Mouse (Mus musculus): ENCODE measurements around the gene Col6a6. TPM values are rescaled to one million over a fixed set of nuclear protein-coding genes. Genes with fewer than 3 reads are reported as not detected.
A peak's percentile ranks its signal among the peaks of the same experiment; 100 is the strongest.

Col6a6 gene
- polyA plus RNA-seq, 1 experiment from 2014 or later, result 0.41 TPM

GRCm38 (mm10) chr9:105696818-105697564 lies 131.0 kb downstream of the Col6a6 start:
- H3K4me1 ChIP-seq, result peaks cover 17% of the 10 kb centered on the region
- H3K27ac ChIP-seq, result no peak overlapping the region
- no peaks in the 10 kb centered on the region for H3K9me3 ChIP-seq
- no peak for ATAC-seq (ENCODE audit: insufficient number of reproducible peaks, insufficient read depth, low FRiP score, low TSS enrichment, low read depth)
- no peak overlapping the region for H3K4me2 ChIP-seq
- H3K9ac ChIP-seq, result no peak overlapping the region
- no peaks in the 10 kb centered on the region; the same call in 1 of the 2 replicates for H3K27me3 ChIP-seq
- no peak overlapping the region for H3K4me3 ChIP-seq
- no peaks in the 10 kb centered on the region for H3K36me3 ChIP-seq
- WGBS, result 85% methylated on average over 7 of the region's 7 CpGs

- H3K27ac ChIP-seq, result no peak overlapping the region
- H3K27me3 ChIP-seq, result no peaks in the 10 kb centered on the region
- no peak overlapping the region for H3K4me2 ChIP-seq
- no peak overlapping the region for H3K9ac ChIP-seq
- H3K4me3 ChIP-seq, result no peak overlapping the region
- 3% methylated on average over 5 of the region's 5 CpGs for whole genome bisulfite sequencing
- ATAC-seq (ENCODE audit: insufficient number of reproducible peaks, insufficient read depth, low FRiP score, low TSS enrichment, low read depth), result no peak
- H3K9me3 ChIP-seq, result no peaks in the 10 kb centered on the region
- H3K36me3 ChIP-seq, result peaks cover 8% of the 10 kb centered on the region
- H3K4me1 ChIP-seq, result peaks cover 12% of the 10 kb centered on the region
Observed at GRCm38 (mm10) chr9:105693854-105694253, 134.1 kb downstream of the Col6a6 start.

- ATAC-seq (ENCODE audit: insufficient number of reproducible peaks, insufficient read depth, low FRiP score, low TSS enrichment, low read depth), result no peak
- Histone ChIP-seq H3K9me3 (no peaks in the 10 kb centered on the region), H3K4me1 (peaks cover 7% of the 10 kb centered on the region), H3K36me3 (peaks cover 16% of the 10 kb centered on the region), H3K4me3 (no peak overlapping the region), H3K27me3 (no peaks in the 10 kb centered on the region), H3K9ac (no peak overlapping the region), H3K4me2 (no peak overlapping the region), H3K27ac (no peak overlapping the region)
- 68% methylated on average over 9 of the region's 9 CpGs for WGBS
Observed at GRCm38 (mm10) chr9:105693056-105693455, 134.9 kb downstream of the Col6a6 start.

GRCm38 (mm10) chr9:105692472-105692871 lies 135.5 kb downstream of the Col6a6 start:
- no peaks in the 10 kb centered on the region for H3K27me3 ChIP-seq
- ATAC-seq (ENCODE audit: insufficient number of reproducible peaks, insufficient read depth, low FRiP score, low TSS enrichment, low read depth), result no peak
- no peak overlapping the region for H3K4me3 ChIP-seq
- no peak overlapping the region for H3K9ac ChIP-seq
- no peak overlapping the region for H3K4me2 ChIP-seq
- peaks cover under 1% of the 10 kb centered on the region; the same call in 1 of the 2 replicates for H3K4me1 ChIP-seq
- H3K36me3 ChIP-seq, result peaks cover 21% of the 10 kb centered on the region
- WGBS, result 87% methylated on average over 14 of the region's 14 CpGs
- no peak overlapping the region for H3K27ac ChIP-seq
- H3K9me3 ChIP-seq, result no peaks in the 10 kb centered on the region

- Histone ChIP-seq H3K4me2 (no peak overlapping the region), H3K4me1 (no peaks in the 10 kb centered on the region), H3K27ac (no peak overlapping the region), H3K27me3 (no peaks in the 10 kb centered on the region), H3K9ac (no peak overlapping the region), H3K4me3 (no peak overlapping the region), H3K9me3 (no peaks in the 10 kb centered on the region), H3K36me3 (peaks cover 49% of the 10 kb centered on the region)
- 75% methylated on average over 7 of the region's 7 CpGs for WGBS
- ATAC-seq (ENCODE audit: insufficient number of reproducible peaks, insufficient read depth, low FRiP score, low TSS enrichment, low read depth), result no peak
Observed at GRCm38 (mm10) chr9:105689485-105689884, 138.5 kb downstream of the Col6a6 start.

- peaks cover 85% of the 10 kb centered on the region for H3K36me3 ChIP-seq
- no peaks in the 10 kb centered on the region for H3K9me3 ChIP-seq
- no peak overlapping the region for H3K9ac ChIP-seq
- no peak for ATAC-seq (ENCODE audit: insufficient number of reproducible peaks, insufficient read depth, low FRiP score, low TSS enrichment, low read depth)
- no peaks in the 10 kb centered on the region for H3K4me1 ChIP-seq
- WGBS, result 92% methylated on average over 13 of the region's 13 CpGs
- no peak overlapping the region for H3K27ac ChIP-seq
- H3K4me3 ChIP-seq, result no peak overlapping the region
- H3K4me2 ChIP-seq, result no peak overlapping the region
- H3K27me3 ChIP-seq, result no peaks in the 10 kb centered on the region
Observed at GRCm38 (mm10) chr9:105684549-105685165, 143.3 kb downstream of the Col6a6 start.

- Histone ChIP-seq H3K27ac (no peak overlapping the region), H3K4me1 (no peaks in the 10 kb centered on the region), H3K9me3 (no peaks in the 10 kb centered on the region), H3K4me3 (no peak overlapping the region), H3K36me3 (peaks cover 87% of the 10 kb centered on the region), H3K27me3 (no peaks in the 10 kb centered on the region), H3K9ac (no peak overlapping the region), H3K4me2 (no peak overlapping the region)
- 94% methylated on average over 7 of the region's 7 CpGs for WGBS
- ATAC-seq (ENCODE audit: insufficient number of reproducible peaks, insufficient read depth, low FRiP score, low TSS enrichment, low read depth), result no peak
Observed at GRCm38 (mm10) chr9:105681386-105681785, 146.6 kb downstream of the Col6a6 start.

- Histone ChIP-seq H3K27ac (no peak overlapping the region), H3K27me3 (no peaks in the 10 kb centered on the region), H3K36me3 (peaks cover 62% of the 10 kb centered on the region), H3K9ac (no peak overlapping the region), H3K4me1 (no peaks in the 10 kb centered on the region), H3K9me3 (no peaks in the 10 kb centered on the region), H3K4me2 (no peak overlapping the region), H3K4me3 (no peak overlapping the region)
- 76% methylated on average over 11 of the region's 11 CpGs for WGBS
- ATAC-seq (ENCODE audit: insufficient number of reproducible peaks, insufficient read depth, low FRiP score, low TSS enrichment, low read depth), result no peak
Observed at GRCm38 (mm10) chr9:105675941-105676340, 152.0 kb downstream of the Col6a6 start.

- Histone ChIP-seq H3K4me2 (no peak overlapping the region), H3K27ac (no peak overlapping the region), H3K36me3 (peaks cover 66% of the 10 kb centered on the region), H3K9me3 (no peaks in the 10 kb centered on the region), H3K4me3 (no peak overlapping the region), H3K27me3 (no peaks in the 10 kb centered on the region), H3K9ac (no peak overlapping the region), H3K4me1 (no peaks in the 10 kb centered on the region)
- 60% methylated on average over 2 of the region's 2 CpGs for WGBS
- ATAC-seq (ENCODE audit: insufficient number of reproducible peaks, insufficient read depth, low FRiP score, low TSS enrichment, low read depth), result no peak
Observed at GRCm38 (mm10) chr9:105672032-105672431, 155.9 kb downstream of the Col6a6 start.

GRCm38 (mm10) chr9:105670916-105671315 lies 157.0 kb downstream of the Col6a6 start:
- Histone ChIP-seq H3K36me3 (peaks cover 59% of the 10 kb centered on the region), H3K4me1 (peaks cover 1% of the 10 kb centered on the region), H3K4me3 (no peak overlapping the region), H3K9ac (no peak overlapping the region), H3K27me3 (no peaks in the 10 kb centered on the region), H3K27ac (no peak overlapping the region), H3K4me2 (no peak overlapping the region), H3K9me3 (no peaks in the 10 kb centered on the region)
- WGBS, result 84% methylated on average over 4 of the region's 4 CpGs
- no peak for ATAC-seq (ENCODE audit: insufficient number of reproducible peaks, insufficient read depth, low FRiP score, low TSS enrichment, low read depth)

- H3K4me2 ChIP-seq, result no peak overlapping the region
- no peak overlapping the region for H3K4me3 ChIP-seq
- peaks cover 5% of the 10 kb centered on the region for H3K4me1 ChIP-seq
- peaks cover 82% of the 10 kb centered on the region for H3K36me3 ChIP-seq
- 0 out of 2 replicates have a peak overlapping the region, but pooled peaks have one; percentile 17 for H3K27ac ChIP-seq
- WGBS, result 76% methylated on average over 7 of the region's 7 CpGs
- no peak overlapping the region for H3K9ac ChIP-seq
- no peak for ATAC-seq (ENCODE audit: insufficient number of reproducible peaks, insufficient read depth, low FRiP score, low TSS enrichment, low read depth)
- H3K9me3 ChIP-seq, result no peaks in the 10 kb centered on the region
- H3K27me3 ChIP-seq, result no peaks in the 10 kb centered on the region
Observed at GRCm38 (mm10) chr9:105665269-105665668, 162.7 kb downstream of the Col6a6 start.

GRCm38 (mm10) chr9:105659877-105660276 lies 168.1 kb downstream of the Col6a6 start:
- Histone ChIP-seq H3K36me3 (peaks cover 75% of the 10 kb centered on the region), H3K9ac (no peak overlapping the region), H3K27me3 (no peaks in the 10 kb centered on the region), H3K4me2 (no peak overlapping the region), H3K9me3 (no peaks in the 10 kb centered on the region), H3K27ac (no peak overlapping the region), H3K4me3 (no peak overlapping the region), H3K4me1 (no peaks in the 10 kb centered on the region)
- 83% methylated on average over 6 of the region's 6 CpGs for WGBS
- no peak for ATAC-seq (ENCODE audit: insufficient number of reproducible peaks, insufficient read depth, low FRiP score, low TSS enrichment, low read depth)
